Mouse (Mus musculus) C2C12 (cell line): ENCODE data around the gene Rtn2. TPM values are rescaled to one million over a fixed set of nuclear protein-coding genes. Genes with fewer than 3 reads are reported as not detected.

Source experiments
- H3K27me3 ChIP-seq: one replicate; pipeline ENCODE4 v1.6.1; 2011; ENCODE audit not compliant: control insufficient read depth, insufficient read depth, insufficient read length
- H3K36me3 ChIP-seq: one replicate; pipeline ENCODE4 v1.6.1; 2011; ENCODE audit not compliant: control insufficient read depth, insufficient read depth
- H3K4me3 ChIP-seq: one replicate; pipeline ENCODE4 v1.5.1; 2011; ENCODE audit warnings: mild to moderate bottlenecking, control low read depth; ENCODE audit not compliant: poor library complexity, insufficient read depth, severe bottlenecking
- H3K79me2 ChIP-seq: one replicate; pipeline ENCODE4 v1.6.1; 2011; ENCODE audit not compliant: control insufficient read depth, insufficient read depth
- H3K79me3 ChIP-seq: one replicate; pipeline ENCODE4 v1.6.1; 2011; ENCODE audit warnings: low read depth, control low read depth
- H3ac ChIP-seq: one replicate; pipeline ENCODE3; 2011; ENCODE audit warnings: low read depth; ENCODE audit not compliant: control insufficient read depth, insufficient read length
- CEBPB ChIP-seq: IDR thresholded peaks from one replicate; pipeline ENCODE4 v1.6.1; 2011; ENCODE audit warnings: low read depth, mild to moderate bottlenecking, control low read depth, moderate library complexity
- CTCF ChIP-seq: IDR thresholded peaks from one replicate; pipeline ENCODE4 v1.5.1; 2011; ENCODE audit not compliant: control insufficient read depth, insufficient read depth, insufficient read length
- FOSL1 ChIP-seq: IDR thresholded peaks from one replicate; pipeline ENCODE4 v1.8.0; 2011; ENCODE audit warnings: mild to moderate bottlenecking, low read length; ENCODE audit not compliant: poor library complexity, insufficient read depth, severe bottlenecking
- MAX ChIP-seq: IDR thresholded peaks from one replicate; pipeline ENCODE4 v1.6.1; 2011; ENCODE audit warnings: mild to moderate bottlenecking, control low read depth
- MYOD1 ChIP-seq: IDR thresholded peaks from one replicate; pipeline ENCODE4 v1.6.1; 2011; ENCODE audit warnings: low read depth; ENCODE audit not compliant: control insufficient read depth, insufficient read length
- MYOG ChIP-seq: IDR thresholded peaks from one replicate; pipeline ENCODE4 v1.6.1; 2011; ENCODE audit not compliant: control insufficient read depth, insufficient read length; ENCODE audit errors: extremely low read depth
- USF1 ChIP-seq: IDR thresholded peaks from one replicate; pipeline ENCODE4 v1.6.1; 2011; ENCODE audit warnings: low read depth, mild to moderate bottlenecking, control low read depth, moderate library complexity
- polyA plus RNA-seq: library from polyadenylated mRNA; unstranded; fragments of >200 nt; fragmentation: generic; extraction: Trizol; gene quantifications from one replicate; pipeline ENCODE4 v1.2.1, GENCODE M21; 2012; ENCODE audit warnings: missing spikeins

Rtn2 gene
- polyA plus RNA-seq, 1 experiment = 107 TPM

- Histone ChIP-seq H3K36me3 (no peaks in the 10 kb centered on the region), H3K79me2 (no peaks in the 10 kb centered on the region), H3K4me3 (no peak overlapping the region), H3K79me3 (no peaks in the 10 kb centered on the region), H3ac (no peak overlapping the region), H3K27me3 (no peaks in the 10 kb centered on the region)
- TF ChIP-seq FOSL1 (no peak), CEBPB (no peak), MYOG (no peak), USF1 (no peak), MYOD1 (no peak), CTCF (no peak), MAX (no peak)
Observed at GRCm38 (mm10) chr7:19314033-19314432, 31.6 kb downstream of the Rtn2 start.

GRCm38 (mm10) chr7:19316451-19317161 is 34.2 kb downstream of the Rtn2 start:
- H3K27me3 ChIP-seq = no peaks in the 10 kb centered on the region
- H3K79me2 ChIP-seq = no peaks in the 10 kb centered on the region
- H3K79me3 ChIP-seq = no peaks in the 10 kb centered on the region
- no peaks in the 10 kb centered on the region for H3K36me3 ChIP-seq
- no peak for TF ChIP-seq CEBPB
- TF ChIP-seq MAX = peak; percentile 81
- TF ChIP-seq USF1 = peak; percentile 88
- no peak for TF ChIP-seq CTCF
- no peak for TF ChIP-seq MYOG
- peak; percentile 76 for TF ChIP-seq FOSL1
- peak; percentile 46 for TF ChIP-seq MYOD1
- no peak overlapping the region for H3ac ChIP-seq
- H3K4me3 ChIP-seq = no peak overlapping the region

- H3K27me3 ChIP-seq = no peaks in the 10 kb centered on the region
Observed at GRCm38 (mm10) chr7:19318201-19318600, 35.8 kb downstream of the Rtn2 start.

DNA sequence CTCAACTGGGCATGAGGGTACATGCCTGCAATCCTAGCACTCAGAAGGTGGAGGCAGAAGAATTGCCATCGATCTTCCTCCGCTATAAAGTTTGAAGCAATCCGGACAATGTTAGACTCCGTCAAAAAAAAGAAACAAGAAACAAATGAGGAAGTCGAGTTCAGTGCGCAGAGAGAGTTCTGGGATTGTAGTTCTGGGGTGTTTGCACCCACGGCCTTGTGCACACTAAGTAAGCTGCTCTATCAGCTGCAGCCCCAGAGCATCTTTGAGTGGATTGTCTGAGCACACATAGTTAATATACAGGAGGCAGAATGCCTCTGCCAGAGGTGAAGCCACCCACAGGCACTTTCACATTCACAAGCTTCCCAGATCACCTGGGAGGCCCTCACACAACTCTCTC is 36.3 kb downstream of the Rtn2 start:
- no peak overlapping the region for H3K4me3 ChIP-seq
- no peak overlapping the region for H3ac ChIP-seq
- no peaks in the 10 kb centered on the region for H3K27me3 ChIP-seq
- no peaks in the 10 kb centered on the region for H3K79me3 ChIP-seq
- TF ChIP-seq CEBPB = no peak
- no peak for TF ChIP-seq MAX
- TF ChIP-seq CTCF = no peak
- TF ChIP-seq MYOG = no peak
- TF ChIP-seq USF1 = no peak
- no peak for TF ChIP-seq FOSL1
- no peak for TF ChIP-seq MYOD1
- no peaks in the 10 kb centered on the region for H3K36me3 ChIP-seq
- H3K79me2 ChIP-seq = no peaks in the 10 kb centered on the region

More at GRCm38 (mm10) chr7:19318201-19318600, 35.8 kb downstream of the Rtn2 start:
- TF ChIP-seq CTCF (no peak), MAX (no peak), MYOD1 (no peak), CEBPB (no peak), FOSL1 (no peak), USF1 (no peak), MYOG (no peak)
- Histone ChIP-seq H3ac (no peak overlapping the region), H3K79me2 (no peaks in the 10 kb centered on the region), H3K4me3 (no peak overlapping the region), H3K36me3 (no peaks in the 10 kb centered on the region), H3K79me3 (no peaks in the 10 kb centered on the region)

DNA sequence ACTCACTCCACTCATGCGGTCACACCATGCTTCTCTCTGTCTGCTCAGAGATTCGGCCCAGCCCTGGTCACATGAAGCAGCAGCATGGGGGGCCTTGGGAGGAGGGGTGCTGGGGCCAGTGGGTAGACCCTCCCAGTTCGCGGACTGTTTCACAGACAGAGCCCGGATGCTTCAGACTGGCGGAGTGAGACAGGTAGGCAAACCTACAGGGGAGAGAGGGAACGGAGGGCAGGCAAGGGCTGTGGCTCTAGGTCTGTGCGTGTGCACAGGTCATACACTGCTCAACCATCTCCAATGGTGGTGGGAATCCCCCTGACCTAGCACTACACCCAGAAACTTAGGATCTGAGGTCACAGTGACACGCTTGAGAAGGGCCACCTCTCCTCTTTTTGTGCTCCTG is 37.0 kb downstream of the Rtn2 start:
- TF ChIP-seq FOSL1 (no peak), CEBPB (no peak), USF1 (no peak), CTCF (no peak), MYOD1 (no peak), MYOG (no peak), MAX (no peak)
- Histone ChIP-seq H3K4me3 (peak overlapping the region; percentile 21), H3K27me3 (no peaks in the 10 kb centered on the region)

GRCm38 (mm10) chr7:19319906-19320305 is 37.5 kb downstream of the Rtn2 start:
- Histone ChIP-seq H3K79me3 (no peaks in the 10 kb centered on the region), H3K4me3 (peak overlapping the region; percentile 21), H3K36me3 (no peaks in the 10 kb centered on the region), H3ac (peak overlapping the region; percentile 31), H3K27me3 (no peaks in the 10 kb centered on the region), H3K79me2 (no peaks in the 10 kb centered on the region)
- TF ChIP-seq MAX (no peak), CTCF (no peak), MYOD1 (no peak), FOSL1 (no peak), CEBPB (no peak), MYOG (no peak), USF1 (no peak)

More for the DNA sequence above, 37.0 kb downstream of the Rtn2 start:
- H3ac ChIP-seq = peak overlapping the region; percentile 31
- no peaks in the 10 kb centered on the region for H3K36me3 ChIP-seq
- H3K79me2 ChIP-seq = no peaks in the 10 kb centered on the region
- no peaks in the 10 kb centered on the region for H3K79me3 ChIP-seq
